Mouse (Mus musculus): ENCODE results near the gene Nbea.

- no peak for TF ChIP-seq CTCF (IDR thresholded peaks at IDR 0.05; ENCODE audit: low read depth)
- no peak for TF ChIP-seq EP300 (IDR thresholded peaks at IDR 0.05; ENCODE audit: low read depth)
Measured at GRCm38 (mm10) chr3:55600286-55600685, 583.2 kb downstream of the Nbea start.

Measured in heart, postnatal 0 days (tissue).